Mouse (Mus musculus): ENCODE measurements at regions not wholly inside any gene's neighbourhood (a gene's known extent, or its start where the extent isn't known, plus 50 kb on each side); places are given as distances from the start of the nearest gene placed in this dataset.
A peak's percentile ranks its signal among the peaks of the same experiment; 100 is the strongest.

DNA sequence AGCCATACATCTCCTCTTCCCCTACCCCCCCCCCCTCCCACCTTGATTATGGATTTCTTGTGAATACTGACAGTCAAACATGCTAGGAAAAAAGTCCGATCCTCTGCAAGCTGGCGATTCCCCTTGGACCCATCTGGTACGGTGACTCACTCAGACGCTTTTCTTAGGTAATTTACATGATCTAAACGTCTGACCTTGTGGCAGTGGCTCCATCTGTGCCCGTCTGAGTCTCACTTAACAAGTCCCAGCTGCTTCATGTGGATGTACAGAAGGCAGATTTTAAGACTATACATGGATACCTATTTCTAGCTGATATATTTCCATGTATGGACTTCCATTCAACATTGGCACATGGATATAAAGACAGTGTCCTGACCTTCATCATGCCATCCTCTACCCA, 481.0 kb downstream of the Lipi start:
- no peak for ATAC-seq (ENCODE audit: insufficient number of reproducible peaks, low FRiP score, low TSS enrichment)

DNA sequence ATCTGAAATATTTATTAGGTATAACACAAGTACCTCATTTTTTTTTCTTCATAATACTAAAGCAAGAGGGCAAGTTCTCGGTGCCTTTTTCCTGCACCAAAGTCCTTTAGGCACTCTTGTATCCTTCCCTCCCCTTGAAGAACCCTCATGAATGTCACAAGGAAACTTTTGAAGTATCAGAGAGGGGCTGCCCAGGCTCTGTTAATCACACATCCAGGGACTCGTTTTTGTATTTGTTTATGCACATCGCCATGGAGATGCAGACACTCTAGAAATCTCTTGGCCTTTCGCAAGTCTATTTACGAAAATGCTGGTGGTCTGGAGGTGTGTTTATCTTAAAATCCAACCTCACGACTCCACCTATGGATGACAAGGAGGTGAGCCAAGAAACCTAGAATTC, 492.7 kb downstream of the Lipi start:
- ATAC-seq (ENCODE audit: insufficient number of reproducible peaks, low FRiP score, low TSS enrichment), result no peak

DNA sequence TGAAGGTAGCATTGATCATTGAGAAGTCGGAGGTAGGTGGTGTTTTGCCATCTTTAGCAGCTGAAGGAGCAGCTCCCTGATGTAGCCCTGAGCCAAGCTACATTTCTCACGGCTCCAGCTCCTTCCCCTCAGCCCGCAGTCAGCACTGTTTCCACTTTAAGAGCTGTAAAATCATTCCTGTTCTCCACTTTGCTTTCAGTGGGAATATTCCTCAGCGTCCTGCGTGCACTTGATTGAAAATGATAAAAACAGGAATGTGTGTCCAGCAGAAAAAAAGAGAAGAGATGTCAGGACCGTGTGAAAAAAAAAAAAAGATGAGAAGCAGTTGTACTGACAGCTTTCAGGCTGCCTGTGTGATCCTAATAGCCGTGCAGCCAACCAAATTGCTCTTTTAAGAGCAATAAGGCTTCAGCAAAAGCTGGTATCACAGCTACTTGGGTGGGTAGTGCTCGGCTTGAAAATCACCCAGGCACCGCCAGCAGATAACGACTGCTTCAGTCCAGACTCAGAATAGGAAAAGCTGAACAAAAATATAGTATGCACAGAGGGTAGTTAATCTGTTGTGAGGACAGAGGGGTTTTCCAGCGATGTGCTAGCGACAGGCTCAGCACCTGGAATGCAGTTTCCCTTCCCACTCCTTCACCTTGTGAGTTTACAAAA, 493.3 kb downstream of the Lipi start:
- ATAC-seq (ENCODE audit: insufficient number of reproducible peaks, low FRiP score, low TSS enrichment), result peak; percentile 61

DNA sequence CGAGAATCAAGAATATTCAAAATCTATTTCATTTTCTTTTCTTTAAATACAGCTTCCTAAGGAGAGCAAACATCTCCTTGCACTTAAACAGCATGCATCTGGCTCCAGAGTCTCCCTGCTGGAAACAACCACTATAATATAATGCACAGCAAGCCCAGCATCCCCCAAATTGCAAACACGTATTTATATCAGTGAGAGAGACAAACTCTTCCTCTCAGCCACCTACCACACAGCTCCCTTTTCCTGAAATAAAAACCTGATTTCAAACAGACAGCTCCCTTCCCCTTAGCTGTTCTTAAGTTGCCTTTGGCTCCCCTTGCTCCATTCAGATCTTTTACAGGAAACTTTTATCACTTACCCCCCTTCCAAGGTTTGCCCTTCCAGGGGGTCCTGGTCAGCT, 493.9 kb downstream of the Lipi start:
- ATAC-seq (ENCODE audit: insufficient number of reproducible peaks, low FRiP score, low TSS enrichment), result no peak

DNA sequence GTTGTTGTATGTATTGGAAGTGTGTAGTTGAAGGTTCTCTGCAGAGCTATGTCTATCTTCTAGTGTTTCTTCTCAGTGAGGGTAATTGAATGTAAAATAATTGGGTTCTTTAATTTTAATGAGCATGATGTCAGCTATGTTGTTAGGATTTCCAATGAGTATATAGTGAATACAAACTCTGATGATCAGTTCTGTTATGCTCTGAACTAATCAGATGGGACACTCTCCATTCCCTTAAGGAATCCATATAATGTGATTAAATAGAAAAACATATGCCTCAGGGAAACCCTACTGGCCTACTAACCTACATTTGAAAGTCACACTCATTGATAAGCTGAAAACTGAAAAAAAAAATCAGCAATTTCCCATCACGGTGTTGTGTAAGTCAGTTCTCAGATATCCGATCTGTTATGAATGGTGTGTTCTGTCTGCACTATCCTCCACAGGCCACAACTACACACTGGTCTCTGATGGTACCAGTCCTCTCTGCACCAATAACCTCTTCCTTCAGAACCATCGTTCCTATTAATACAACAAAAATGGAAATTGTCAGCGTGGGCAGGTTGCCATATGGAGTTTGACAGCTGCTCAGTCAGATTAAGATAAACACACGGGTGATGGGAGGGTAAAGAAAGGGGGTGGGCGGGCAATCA, 496.4 kb downstream of the Lipi start:
- ATAC-seq (ENCODE audit: insufficient number of reproducible peaks, low FRiP score, low TSS enrichment), result no peak

DNA sequence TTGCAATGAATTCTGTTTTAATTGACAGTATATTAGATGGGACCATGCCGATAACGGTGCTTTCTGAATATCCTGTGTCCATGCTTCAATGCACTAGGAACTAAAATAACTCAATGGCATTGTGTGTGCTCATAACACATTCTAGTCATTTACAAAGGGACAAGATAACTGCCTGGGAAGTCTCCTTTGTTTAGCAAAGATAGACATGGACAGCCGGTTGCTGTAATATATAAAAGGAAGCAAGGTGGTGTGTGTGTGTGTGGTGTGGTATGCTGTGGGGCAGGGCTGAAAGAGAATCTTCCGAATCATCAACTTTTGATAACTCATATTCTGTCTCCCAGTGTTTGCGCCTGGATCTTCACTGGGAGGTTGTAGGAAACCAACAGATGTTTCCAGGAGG, 497.2 kb downstream of the Lipi start:
- ATAC-seq (ENCODE audit: insufficient number of reproducible peaks, low FRiP score, low TSS enrichment), result no peak

DNA sequence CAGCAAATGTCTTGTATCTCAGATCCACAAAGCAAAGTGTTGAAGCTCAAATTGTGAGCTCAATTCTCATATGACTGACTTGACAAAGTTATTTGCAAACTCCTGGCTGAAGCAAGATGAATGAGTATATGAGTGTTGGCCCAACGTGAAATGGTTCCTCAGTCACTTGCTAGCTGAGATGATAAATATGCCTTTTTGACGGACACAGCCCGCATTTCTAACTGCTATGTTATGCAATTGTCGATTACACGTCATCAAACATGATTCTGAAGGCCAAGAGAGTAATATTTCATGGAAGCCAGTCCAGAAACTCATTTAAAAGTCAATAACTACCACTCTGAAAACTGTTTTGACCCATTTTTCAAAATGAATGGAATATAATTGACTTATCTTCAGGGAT, 520.6 kb downstream of the Lipi start:
- no peak for ATAC-seq (ENCODE audit: insufficient number of reproducible peaks, low FRiP score, low TSS enrichment)

DNA sequence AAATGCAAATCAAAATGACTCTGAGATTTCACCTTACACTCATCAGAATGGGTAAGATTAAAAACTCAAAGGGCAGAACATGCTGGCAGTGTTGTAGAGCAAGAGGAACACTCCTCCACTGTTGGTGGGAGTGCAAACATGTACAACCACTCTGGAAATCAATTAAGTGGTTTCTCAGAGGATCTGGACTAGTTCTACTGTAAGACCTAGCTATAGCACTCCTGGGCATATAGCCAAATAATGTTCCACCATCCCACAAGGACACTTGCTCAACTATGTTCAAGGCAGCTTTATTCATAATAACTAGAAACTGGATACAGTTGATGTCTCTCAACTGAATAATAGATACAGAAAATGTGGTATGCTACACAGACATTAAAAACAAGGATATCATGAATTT, 532.9 kb downstream of the Lipi start:
- ATAC-seq (ENCODE audit: insufficient number of reproducible peaks, low FRiP score, low TSS enrichment), result no peak

DNA sequence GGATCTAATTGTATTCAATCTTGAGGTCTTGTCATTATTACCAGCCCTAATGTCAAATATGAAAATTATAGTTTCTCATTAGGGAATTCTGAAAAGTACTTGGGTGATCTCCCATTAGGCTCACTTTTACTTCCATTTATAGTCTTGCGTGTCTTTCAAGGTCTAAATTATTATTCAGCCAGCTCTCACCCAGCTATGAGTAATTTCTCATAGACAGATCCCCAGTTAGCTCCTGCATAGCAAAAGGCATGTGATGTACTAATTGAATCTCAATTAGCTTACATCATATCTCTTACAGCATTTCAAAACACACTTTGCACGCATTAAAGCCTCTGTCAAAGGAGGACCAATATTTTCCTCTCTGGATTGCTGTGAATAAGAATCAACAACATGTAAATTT, 539.9 kb downstream of the Lipi start:
- ATAC-seq (ENCODE audit: insufficient number of reproducible peaks, low FRiP score, low TSS enrichment), result no peak

Data from cerebellum, adult (tissue).